Mouse (Mus musculus) MN1 (cell line): ENCODE measurements around the gene Cblc.

Source experiments
- DNase-seq: peaks from one replicate; pipeline ENCODE4 v3.0.0-alpha.2; 2016; ENCODE audit warnings: low spot score

The Cblc gene

DNA sequence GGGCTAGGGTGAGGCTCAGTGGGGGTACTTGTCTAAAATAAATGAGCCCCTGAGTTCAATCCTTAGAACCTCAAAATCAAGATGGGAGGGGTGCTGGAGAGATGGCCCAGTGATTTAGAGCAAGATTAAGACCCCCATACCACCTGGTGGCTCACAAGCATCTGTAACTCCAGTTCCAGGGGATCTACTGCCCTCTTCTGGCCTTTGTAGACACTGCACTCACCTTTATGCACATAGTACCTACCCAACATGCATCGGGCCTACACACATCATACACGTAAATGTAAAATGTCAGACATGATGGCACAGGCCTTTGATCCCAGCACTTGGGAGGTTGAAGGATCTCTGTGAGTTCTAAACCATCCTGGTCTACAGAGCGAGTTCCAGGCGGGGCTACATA lies 14.0 kb downstream of the Cblc start:
- DNase-seq = no peak

GRCm38 (mm10) chr7:19781741-19782140 lies 14.9 kb downstream of the Cblc start:
- DNase-seq = no peak

DNA sequence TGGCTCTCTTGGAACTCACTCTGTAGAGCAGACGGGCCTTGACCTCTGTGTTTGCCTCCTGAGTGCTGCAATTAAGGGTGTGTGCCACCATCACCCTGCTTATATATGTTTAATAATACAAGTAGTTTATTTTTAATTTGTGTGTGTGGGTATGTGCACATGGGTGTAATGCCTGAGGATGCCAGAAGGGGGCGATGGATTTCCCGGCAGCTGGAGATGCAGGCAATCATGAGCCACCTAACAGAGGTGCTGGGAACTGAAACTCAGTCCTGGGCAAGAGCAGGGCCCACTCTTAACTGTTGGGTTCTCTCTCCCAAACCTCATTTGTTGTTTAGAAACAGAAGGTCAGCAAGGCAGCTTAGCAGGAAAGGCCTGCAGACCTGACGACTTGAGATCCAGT lies 16.7 kb downstream of the Cblc start:
- DNase-seq = no peak

- DNase-seq = no peak
Measured at GRCm38 (mm10) chr7:19778645-19779044, 18.0 kb downstream of the Cblc start.

GRCm38 (mm10) chr7:19777049-19777723 lies 19.4 kb downstream of the Cblc start:
- DNase-seq = no peak

DNA sequence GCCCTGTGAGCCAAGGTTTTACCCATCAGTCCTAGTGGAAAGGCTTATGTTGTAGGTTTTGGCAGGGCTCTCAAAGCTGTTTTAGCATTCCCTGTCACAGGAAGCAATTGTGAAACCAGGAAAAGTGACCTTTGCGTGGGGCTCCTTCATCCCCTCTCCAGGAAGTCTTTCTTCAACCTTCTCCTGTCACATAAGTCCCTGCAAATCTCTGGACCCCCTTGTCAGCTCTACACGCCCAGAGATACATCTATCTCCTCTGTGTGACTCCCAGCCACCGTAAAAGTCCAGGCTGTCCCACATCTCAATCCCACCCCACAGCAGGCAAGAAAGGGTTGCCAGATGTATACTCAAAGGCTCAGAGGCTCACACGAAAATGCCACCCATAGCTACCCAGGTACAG lies 24.9 kb downstream of the Cblc start:
- no peak for DNase-seq

- DNase-seq = no peak
Measured at GRCm38 (mm10) chr7:19770984-19771391, 25.6 kb downstream of the Cblc start, which contains the start of gene Bcam. TSS of gene Bcam (minus strand) at chr7:19771016.

DNA sequence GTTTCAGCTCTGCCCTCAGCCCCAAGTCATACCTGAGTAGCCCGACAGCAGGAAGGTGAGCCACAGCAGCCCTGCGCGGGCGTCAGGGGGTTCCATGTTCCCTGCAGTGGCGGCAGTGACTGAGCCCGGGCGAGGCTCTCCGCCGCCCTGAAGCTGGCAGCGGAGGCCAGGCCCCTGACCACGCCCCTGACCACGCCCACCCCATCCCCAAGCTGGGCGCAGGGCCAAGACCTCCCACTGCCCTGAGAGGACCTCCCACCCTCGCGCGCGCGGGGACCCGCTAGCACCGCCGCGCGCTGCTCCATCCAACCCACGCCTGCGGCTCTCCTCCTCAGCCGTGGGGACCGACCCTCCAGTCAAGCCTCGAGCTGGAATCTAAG lies 26.2 kb downstream of the Cblc start:
- DNase-seq = peak; percentile 45

GRCm38 (mm10) chr7:19769434-19770374 lies 26.9 kb downstream of the Cblc start:
- DNase-seq = no peak

DNA sequence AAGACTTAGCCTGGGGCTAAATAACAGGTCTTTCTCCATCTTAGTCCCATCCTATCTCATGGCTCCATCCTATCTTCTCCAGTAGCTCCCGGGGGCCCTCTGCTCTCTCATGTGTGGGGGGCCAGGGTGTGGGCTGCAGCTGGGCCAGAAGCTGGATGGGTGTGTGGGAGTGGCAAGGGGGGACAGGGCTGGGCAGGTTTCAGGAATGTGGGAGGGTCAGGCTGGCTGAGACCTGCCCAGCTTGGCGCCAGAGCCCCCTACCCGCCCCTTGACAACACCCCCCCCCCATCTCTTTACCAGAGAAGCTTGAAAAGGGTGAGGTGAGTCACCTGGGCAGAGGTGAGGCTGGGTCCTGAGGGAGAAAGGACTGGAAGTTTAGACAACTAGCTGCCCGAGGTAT lies 27.6 kb downstream of the Cblc start:
- DNase-seq = no peak

GRCm38 (mm10) chr7:19768251-19768650 lies 28.4 kb downstream of the Cblc start:
- DNase-seq = no peak

GRCm38 (mm10) chr7:19764581-19764980 lies 32.0 kb downstream of the Cblc start:
- no peak for DNase-seq

DNA sequence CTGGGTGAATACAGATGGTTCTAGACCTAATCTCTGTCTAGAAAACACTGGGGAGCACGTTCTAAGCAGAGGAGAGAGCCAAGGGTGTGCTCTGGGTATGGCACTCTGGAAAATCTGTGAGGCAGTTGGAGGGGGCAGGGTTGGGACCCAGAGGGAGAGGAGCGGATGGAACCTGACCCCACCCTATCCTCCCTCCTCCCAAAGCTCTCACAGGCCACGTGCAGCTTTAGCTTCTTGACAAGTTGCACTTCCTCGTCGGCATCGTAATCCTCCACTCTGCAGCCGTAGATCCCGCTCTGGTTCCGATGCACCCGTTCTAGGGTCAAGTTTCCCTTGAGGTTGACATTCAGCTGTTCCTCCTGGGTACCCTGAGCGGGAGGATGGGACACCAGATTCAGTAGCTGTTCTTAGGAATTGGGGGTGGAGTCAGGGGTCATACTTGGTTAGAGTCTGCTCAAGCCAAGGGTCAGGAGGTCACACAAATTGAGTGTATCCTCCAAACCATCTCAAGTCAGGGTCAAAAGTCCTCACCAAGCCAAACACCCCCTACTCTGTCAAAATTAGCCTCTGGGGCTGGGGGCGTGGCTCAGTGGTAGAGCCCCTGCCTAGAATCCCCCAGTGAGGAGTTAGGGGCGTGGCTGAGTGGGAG lies 32.7 kb downstream of the Cblc start:
- DNase-seq = no peak

GRCm38 (mm10) chr7:19762283-19762682 lies 34.3 kb downstream of the Cblc start:
- DNase-seq = no peak

DNA sequence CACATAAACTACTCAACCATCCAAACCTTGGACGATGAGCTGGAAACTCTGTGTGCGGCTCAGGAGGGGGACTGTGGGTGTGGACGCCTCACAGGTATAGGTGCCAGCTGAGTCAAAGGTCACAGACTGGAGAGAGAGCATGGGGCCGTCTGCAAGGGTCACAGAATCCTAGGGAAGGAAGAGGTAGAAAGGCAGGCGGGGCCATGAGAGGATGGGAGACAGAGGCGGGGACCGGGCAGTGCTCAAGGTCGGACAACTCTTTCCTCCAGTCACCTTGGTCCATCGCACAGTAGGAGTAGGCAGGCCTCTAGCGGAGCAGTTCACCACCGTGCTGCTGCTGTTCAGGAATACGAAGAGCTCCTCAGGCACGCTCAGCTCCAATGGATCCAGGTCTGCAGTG lies 36.6 kb downstream of the Cblc start:
- DNase-seq = no peak

- DNase-seq = no peak
Measured at GRCm38 (mm10) chr7:19758623-19759022, 38.0 kb downstream of the Cblc start.

DNA sequence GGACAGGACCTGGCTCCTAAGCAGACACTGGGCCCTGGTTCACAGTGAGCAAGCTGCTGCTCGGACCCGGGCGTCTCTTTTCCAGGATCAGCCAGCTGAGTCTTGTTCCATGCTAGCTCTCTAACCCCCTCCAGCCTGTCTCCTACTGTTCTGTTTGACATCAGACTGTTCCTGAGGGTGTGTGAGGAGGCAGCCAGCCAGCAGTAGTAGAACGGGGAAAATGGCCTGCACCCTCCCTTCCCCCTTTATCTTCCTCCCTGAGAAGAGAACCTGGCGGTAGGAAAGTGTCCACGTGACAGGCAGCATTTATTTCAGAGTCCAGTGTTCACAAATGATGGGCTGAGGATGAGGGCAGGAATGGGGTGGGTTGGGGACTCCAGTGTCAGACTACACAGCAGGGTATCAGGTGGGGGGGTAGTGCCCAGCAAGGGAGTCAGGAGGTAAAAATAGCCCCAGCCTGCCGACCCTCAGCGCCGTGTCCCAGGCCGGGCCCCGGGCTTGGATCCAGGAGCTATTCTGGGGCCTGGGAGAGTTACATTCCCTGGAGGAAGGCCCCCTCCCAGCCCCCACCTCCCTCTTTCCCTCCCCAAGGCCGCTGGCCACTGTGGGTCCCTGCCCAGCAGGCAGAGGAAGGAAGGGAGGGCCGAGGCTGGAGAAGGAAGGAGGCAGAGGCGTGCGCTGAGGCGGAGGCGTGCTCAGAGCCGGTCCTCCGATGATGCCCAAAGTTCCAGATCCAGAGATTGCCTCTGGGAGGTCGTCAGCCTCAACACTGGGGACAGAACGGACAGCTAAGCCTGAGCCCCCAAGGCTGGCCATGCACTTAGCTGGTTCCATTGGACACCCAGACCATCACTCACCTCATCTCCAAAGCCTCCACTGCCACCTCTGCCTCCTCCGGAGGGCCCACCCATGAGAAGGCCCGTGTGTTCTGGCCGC lies 40.5 kb downstream of the Cblc start:
- no peak for DNase-seq

GRCm38 (mm10) chr7:19755008-19755407 lies 41.6 kb downstream of the Cblc start:
- DNase-seq = no peak

GRCm38 (mm10) chr7:19754065-19754464 lies 42.5 kb downstream of the Cblc start:
- DNase-seq = no peak

DNA sequence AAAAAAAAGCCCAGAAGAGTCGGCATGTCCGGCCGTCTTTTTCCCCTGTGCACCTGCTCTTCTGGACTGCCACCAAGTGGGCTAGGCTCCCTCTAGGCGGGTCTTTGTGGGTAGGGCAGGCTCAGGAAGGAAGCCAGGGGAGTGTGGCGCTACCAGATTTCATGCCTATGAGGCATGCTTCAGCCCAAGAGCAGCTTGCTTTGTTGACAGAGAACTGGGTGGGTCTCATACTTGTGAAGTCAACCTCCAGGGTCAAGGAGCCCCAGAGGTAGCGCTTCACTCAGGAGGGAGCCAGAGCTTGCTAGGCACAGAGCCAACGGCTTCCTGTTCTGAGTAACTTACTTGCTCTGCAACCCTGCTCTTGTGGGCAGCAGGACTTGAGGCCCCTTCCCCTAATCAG lies 43.0 kb downstream of the Cblc start:
- DNase-seq = no peak

DNA sequence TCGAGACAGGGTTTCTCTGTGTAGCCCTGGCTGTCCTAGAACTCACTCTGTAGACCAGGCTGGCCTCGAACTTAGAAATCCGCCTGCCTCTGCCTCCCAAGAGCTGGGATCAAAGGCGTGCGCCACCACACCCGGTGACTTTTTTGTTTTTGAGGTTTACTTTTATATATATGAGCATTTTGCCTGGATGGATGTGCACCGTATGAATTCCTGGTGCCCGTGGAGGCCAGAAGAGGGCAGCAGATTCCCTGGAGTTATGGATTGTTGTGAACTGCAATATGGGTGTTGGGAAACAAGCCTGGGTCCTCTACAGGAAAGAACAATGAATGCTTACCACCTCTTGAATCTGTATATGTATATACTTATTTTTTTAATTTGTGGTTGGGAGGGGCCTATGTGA lies 44.0 kb downstream of the Cblc start:
- DNase-seq = no peak

DNA sequence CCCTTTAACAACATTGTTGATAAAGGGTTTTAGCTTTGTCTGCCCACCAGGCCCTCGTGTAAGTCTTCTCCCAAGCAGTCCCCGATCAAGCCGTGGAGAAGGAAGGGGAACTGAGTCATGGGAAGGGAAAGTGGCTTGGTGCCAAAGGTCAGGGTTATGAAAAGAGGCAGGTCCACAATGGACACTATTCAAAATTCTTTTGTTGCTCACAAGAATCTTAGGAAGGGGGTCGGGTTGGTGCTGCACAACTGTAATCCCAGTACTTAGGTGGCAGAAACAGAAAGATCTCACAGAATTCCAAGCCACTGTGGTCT lies 45.6 kb downstream of the Cblc start:
- no peak for DNase-seq
